Mouse (Mus musculus): ENCODE results near the gene Foxp1.

The Foxp1 gene

GRCm38 (mm10) chr6:99142900-99143755 is 379.4 kb downstream of the Foxp1 start:
- no peak for DNase-seq (ENCODE audit: low read depth, low spot score)

GRCm38 (mm10) chr6:99138041-99138440 is 384.5 kb downstream of the Foxp1 start:
- no peak for DNase-seq (ENCODE audit: low read depth, low spot score)

- DNase-seq (ENCODE audit: low read depth, low spot score) = no peak
Measured at GRCm38 (mm10) chr6:99137071-99137470, 385.4 kb downstream of the Foxp1 start.

- DNase-seq (ENCODE audit: low read depth, low spot score) = peak; percentile 49
Measured at GRCm38 (mm10) chr6:99135938-99136729, 386.4 kb downstream of the Foxp1 start.

GRCm38 (mm10) chr6:99131815-99132214 is 390.7 kb downstream of the Foxp1 start:
- DNase-seq (ENCODE audit: low read depth, low spot score) = no peak

- no peak for DNase-seq (ENCODE audit: low read depth, low spot score)
Measured at GRCm38 (mm10) chr6:99130758-99131410, 391.6 kb downstream of the Foxp1 start.

GRCm38 (mm10) chr6:99126717-99127116 is 395.8 kb downstream of the Foxp1 start:
- no peak for DNase-seq (ENCODE audit: low read depth, low spot score)

- DNase-seq (ENCODE audit: low read depth, low spot score) = no peak
Measured at GRCm38 (mm10) chr6:99120776-99121766, 401.4 kb downstream of the Foxp1 start.

- DNase-seq (ENCODE audit: low read depth, low spot score) = no peak
Measured at GRCm38 (mm10) chr6:99118534-99118933, 404.0 kb downstream of the Foxp1 start.

- no peak for DNase-seq (ENCODE audit: low read depth, low spot score)
Measured at GRCm38 (mm10) chr6:99117411-99117810, 405.1 kb downstream of the Foxp1 start.

GRCm38 (mm10) chr6:99111856-99112255 is 410.7 kb downstream of the Foxp1 start:
- no peak for DNase-seq (ENCODE audit: low read depth, low spot score)

- no peak for DNase-seq (ENCODE audit: low read depth, low spot score)
Measured at GRCm38 (mm10) chr6:99108417-99108816, 414.1 kb downstream of the Foxp1 start.

GRCm38 (mm10) chr6:99107674-99108073 is 414.8 kb downstream of the Foxp1 start:
- DNase-seq (ENCODE audit: low read depth, low spot score) = no peak

GRCm38 (mm10) chr6:99107081-99107482 is 415.4 kb downstream of the Foxp1 start:
- no peak for DNase-seq (ENCODE audit: low read depth, low spot score)

- DNase-seq (ENCODE audit: low read depth, low spot score) = no peak
Measured at GRCm38 (mm10) chr6:99105979-99106378, 416.5 kb downstream of the Foxp1 start.

- DNase-seq (ENCODE audit: low read depth, low spot score) = no peak
Measured at GRCm38 (mm10) chr6:99104446-99104845, 418.1 kb downstream of the Foxp1 start.

GRCm38 (mm10) chr6:99103911-99104310 is 418.6 kb downstream of the Foxp1 start:
- no peak for DNase-seq (ENCODE audit: low read depth, low spot score)

- no peak for DNase-seq (ENCODE audit: low read depth, low spot score)
Measured at GRCm38 (mm10) chr6:99101489-99101908, 421.0 kb downstream of the Foxp1 start.

- DNase-seq (ENCODE audit: low read depth, low spot score) = no peak
Measured at GRCm38 (mm10) chr6:99100331-99100730, 422.2 kb downstream of the Foxp1 start.

- DNase-seq (ENCODE audit: low read depth, low spot score) = no peak
Measured at GRCm38 (mm10) chr6:99099781-99100180, 422.7 kb downstream of the Foxp1 start.

GRCm38 (mm10) chr6:99097191-99097590 is 425.3 kb downstream of the Foxp1 start:
- DNase-seq (ENCODE audit: low read depth, low spot score) = no peak

Data from embryo, embryonic 11.5 days (tissue).